Mouse (Mus musculus): ENCODE measurements around the gene Tmem274.
"Not testable (repeated sequence)": the region's sequence is repeated elsewhere in the genome, so short reads cannot be mapped to it uniquely, and the experiment has no call there.

Tmem274 gene

DNA sequence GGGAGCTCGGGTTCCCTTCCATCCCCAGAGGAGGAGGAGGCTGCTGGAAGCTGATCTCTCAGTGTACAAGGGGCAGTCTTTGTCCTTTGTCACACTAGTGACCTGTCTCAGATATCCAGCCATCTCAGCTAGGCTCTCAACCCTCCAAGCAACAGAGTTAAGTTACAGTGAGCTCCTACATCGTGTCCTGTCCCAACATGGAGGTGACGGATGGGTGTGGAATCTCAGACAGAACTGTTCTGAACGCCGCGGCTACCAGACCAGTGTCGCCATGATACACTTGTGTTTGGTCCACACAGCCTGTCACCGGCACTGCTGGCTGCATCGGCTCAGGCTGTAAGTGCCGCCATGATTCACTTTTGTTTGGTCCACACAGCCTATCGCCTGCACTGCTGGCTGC is at the start of gene Tmem274:
TSS of gene Tmem274 (plus strand) at position 301 of the 400 bp plus-strand sequence.
- DNase-seq, result no peak

DNA sequence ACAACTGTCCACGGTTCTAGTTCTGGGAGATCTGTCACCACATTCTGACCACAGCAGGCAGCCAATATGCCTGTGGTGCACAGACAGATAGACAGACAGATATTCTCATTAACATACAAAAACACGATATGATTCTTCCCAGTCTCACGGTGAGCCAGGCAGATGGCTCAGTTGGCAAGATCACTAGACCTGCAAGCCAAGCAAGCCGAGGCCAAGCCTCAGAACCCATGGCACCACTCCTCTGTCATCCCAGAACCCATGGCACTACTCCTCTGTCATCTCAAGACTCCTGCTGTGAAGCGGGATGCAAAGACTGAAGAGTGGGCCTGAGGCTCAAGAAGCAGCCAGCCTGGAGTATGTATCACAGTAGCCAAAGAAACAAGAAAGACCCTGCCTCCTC is 47.6 kb upstream of the Tmem274 start:
- DNase-seq, result no peak

- not testable (repeated sequence) for DNase-seq
Observed at GRCm38 (mm10) chr4:149431887-149432286, 45.3 kb upstream of the Tmem274 start.

DNA sequence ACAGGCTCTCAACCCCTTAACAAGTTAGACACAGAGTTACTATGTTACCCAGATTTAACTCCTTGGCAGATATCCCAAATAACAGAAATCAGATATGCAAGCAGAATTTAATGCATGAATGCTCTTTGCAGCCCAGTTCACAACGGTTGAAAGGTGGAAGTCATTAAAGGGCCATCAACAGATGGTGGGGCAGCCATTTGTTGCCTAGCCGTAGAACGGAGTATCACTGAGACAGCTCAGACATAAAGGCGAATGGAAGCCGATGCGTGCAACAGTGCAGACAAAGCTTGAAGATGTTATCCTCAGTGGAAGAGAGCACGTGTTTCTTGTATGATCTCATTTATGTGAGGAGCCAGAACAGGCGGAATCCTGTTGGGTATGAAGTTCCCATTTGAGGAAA is 36.6 kb upstream of the Tmem274 start:
- no peak for DNase-seq

- DNase-seq, result no peak
Observed at GRCm38 (mm10) chr4:149442436-149442835, 34.7 kb upstream of the Tmem274 start.

DNA sequence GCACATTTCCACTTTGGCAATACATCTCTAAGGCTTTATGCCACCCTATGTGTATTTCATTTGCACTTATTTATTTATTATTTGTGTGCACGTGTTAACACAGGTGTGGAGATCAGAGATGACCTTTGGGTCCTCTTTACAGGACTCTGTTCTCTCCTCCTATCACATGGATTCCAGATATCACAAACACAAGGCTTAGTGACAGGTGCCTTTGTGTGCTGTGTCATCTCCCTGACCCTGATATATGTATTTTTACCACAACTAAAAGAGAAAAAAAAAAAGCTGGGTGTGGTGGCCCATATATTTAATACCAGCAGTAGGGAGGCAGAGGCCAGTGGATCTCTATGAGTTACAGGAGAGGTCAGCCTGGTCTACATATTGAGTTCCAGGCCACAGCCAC is 32.7 kb upstream of the Tmem274 start:
- no peak for DNase-seq

DNA sequence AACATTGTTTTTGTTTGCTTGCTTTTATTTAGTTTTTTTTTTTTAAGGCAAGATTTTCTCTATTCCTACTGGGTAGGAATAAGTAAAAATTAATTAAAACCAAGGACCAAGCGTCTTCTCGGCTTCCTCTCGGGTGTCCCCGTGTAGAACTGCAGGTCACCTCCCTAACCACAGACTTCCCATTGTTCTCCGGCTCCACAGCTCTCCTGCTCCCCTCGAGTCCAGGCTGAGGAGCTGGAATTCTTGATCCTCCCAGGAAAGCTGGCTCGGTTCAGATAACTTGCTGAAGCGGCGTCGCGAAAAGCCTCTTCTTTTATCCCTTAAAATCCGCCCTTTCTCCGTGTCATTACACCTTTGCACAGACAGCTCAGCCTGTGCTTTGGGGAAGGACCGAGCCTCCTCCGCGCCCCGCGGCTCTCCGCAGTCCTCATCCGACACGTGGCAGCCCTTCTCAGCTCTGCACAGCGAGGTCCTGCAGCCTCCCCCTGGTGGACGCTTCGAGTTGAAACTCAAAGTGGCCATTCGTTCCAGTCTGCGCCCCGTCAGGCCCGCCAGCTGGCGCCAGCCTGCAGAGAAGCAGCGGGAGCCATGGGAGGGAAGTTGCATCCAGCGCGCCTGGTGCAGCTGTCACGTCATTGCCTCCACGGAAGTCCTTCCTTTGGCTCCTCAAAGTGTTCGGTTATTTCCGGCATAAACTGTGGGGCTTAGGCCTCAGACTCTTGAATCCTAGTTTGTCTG is 32.0 kb upstream of the Tmem274 start:
- DNase-seq, result peak; percentile 88

- DNase-seq, result peak; percentile 64
Observed at GRCm38 (mm10) chr4:149445868-149446267, 31.3 kb upstream of the Tmem274 start.

DNA sequence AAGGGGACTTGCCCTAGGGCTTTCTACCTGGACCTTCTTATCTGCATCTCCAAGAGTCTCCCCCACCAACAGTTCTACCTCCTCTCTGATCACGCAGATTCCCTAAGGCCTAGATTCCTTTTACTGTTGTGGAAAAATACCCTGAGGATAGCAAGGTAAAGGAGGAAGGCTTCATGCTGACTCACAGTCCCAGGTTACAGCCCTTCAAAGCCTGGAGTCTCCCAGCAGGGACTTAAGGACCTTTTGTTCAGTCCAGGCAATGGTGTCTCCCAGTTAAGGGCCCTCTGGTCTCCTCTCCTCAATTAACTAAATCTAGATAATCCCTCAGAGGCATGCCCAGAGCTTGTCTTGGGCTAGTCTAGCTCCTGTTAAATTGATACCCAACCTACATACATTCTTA is 30.9 kb upstream of the Tmem274 start:
- no peak for DNase-seq

GRCm38 (mm10) chr4:149450636-149451035 is 26.5 kb upstream of the Tmem274 start:
- no peak for DNase-seq

DNA sequence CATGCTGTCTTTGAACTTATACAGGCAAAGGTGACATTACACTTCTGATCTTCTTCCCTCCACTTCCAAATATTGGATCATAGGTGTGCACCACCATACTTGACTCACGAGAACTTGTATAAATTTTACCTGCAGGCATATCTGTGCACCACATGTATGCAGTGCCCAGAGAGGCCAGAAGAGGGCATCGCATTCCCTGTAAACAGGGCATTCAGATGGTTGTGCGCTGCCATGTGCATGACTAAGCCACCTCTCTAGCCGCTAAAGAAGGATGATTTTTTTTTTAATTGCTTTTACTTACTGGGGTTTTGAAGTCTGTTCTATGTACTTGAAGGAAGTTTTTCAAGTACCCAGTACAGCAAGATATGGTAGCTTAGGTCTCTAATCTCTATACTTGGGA is 23.5 kb upstream of the Tmem274 start:
- DNase-seq, result peak; percentile 92

GRCm38 (mm10) chr4:149454263-149454662 is 22.9 kb upstream of the Tmem274 start:
- no peak for DNase-seq

DNA sequence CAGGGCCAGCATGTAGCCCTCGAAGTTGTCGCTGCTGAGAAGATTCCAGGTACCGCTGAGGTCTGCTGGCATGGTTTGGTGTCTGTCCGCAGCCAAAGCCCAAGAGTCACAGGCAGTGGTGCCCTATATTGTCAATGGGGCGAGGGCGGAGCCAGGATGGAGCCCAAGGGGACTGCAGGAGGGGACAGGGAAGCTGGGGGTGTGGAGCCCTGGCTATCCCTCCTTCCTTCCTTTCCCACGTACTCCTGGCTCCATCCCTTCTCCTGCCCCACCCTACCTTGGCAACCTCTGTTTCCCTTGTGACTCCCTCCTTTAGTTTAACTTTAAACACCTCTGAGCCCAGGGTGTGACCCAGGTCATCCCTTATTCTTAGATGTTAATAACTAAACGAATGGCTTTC is 22.3 kb upstream of the Tmem274 start, which contains the start of gene Rbp7:
TSS of gene Rbp7 (minus strand) at position 100 of the 400 bp plus-strand sequence.
- DNase-seq, result no peak

- DNase-seq, result not testable (repeated sequence)
Observed at GRCm38 (mm10) chr4:149457163-149457562, 20.0 kb upstream of the Tmem274 start.

- DNase-seq, result no peak
Observed at GRCm38 (mm10) chr4:149457831-149458430, 19.2 kb upstream of the Tmem274 start.

- no peak for DNase-seq
Observed at GRCm38 (mm10) chr4:149458526-149458925, 18.7 kb upstream of the Tmem274 start.

GRCm38 (mm10) chr4:149459425-149459824 is 17.8 kb upstream of the Tmem274 start:
- DNase-seq, result no peak

GRCm38 (mm10) chr4:149460475-149460874 is 16.7 kb upstream of the Tmem274 start:
- DNase-seq, result not testable (repeated sequence)

DNA sequence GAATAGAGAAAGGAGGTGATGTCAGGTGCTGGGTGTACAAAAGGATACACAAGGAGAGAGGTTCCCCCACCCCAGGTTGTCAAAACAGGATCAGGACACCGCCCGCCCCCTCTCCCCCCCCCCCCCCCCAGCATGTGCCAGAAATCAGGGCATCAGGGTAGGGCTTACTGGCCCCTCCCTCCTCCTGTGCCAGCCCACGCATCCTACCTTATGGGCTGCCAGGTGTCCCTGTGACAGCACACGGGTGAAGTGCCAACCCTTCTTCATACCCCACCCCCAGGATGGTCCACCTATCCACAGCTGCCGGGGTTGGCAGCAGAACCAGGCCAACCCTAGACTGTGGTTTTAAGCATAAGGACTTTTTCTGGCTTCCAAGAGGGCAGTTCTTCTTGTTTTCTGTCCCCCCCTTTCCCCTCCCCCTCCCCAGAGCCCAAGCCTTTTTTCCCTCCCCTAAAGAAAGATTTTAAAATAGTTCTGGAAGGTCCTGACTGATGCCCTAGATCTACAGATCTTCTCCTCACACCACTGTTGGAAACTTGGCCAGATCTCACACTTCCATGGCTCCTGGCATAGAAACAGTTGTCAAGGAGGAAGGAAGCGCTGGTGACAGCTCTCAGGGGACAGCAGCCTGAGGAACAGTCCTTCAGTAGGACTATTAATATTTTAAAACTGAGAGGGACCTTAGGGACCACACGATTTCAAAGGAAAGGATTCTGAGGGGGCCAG is 15.4 kb upstream of the Tmem274 start:
- no peak for DNase-seq

GRCm38 (mm10) chr4:149462305-149462971 is 14.7 kb upstream of the Tmem274 start:
- no peak for DNase-seq

GRCm38 (mm10) chr4:149463435-149463950 is 13.7 kb upstream of the Tmem274 start:
- DNase-seq, result peak; percentile 39

GRCm38 (mm10) chr4:149469557-149469956 is 7.6 kb upstream of the Tmem274 start:
- DNase-seq, result peak; percentile 75

DNA sequence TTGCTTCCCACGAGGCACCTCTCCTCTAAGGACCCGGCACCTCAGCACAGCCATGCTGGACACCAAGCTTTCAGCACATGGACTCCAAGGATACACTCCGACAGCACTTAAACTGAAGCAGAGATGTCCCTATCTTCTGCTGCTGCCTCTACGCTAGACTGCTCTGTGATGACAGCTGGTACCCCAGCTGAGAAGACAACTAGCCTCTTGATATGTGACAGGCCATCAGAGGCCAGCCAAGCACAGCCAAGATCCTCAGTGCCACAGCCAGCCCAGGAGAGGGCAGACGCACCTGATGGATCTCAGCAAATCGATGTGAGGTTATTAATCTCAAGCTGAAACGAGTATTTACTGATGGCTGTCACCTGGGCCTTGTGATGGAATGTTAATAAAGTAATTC is 2.1 kb upstream of the Tmem274 start:
- DNase-seq, result no peak
